Mouse (Mus musculus) CH12.LX (cell line): ENCODE data around the gene Hsd17b3. TPM values are rescaled to one million over a fixed set of nuclear protein-coding genes. Genes with fewer than 3 reads are reported as not detected.

ENCODE experiments used
- DNase-seq: peaks from one replicate; pipeline ENCODE4 v3.0.0-alpha.2; 2013; ENCODE audit errors: extremely low read depth
- H3K27ac ChIP-seq: 2 replicates; pipeline ENCODE4 v1.5.1; 2012; ENCODE audit warnings: low read depth, mild to moderate bottlenecking, control low read depth, moderate library complexity; ENCODE audit not compliant: insufficient read depth
- H3K27me3 ChIP-seq: replicated peaks from 2 replicates; pipeline ENCODE3; 2012; ENCODE audit warnings: inconsistent platforms
- H3K36me3 ChIP-seq, 2 experiments: replicated peaks in 1 of 2; 2 replicates each; pipeline versions ENCODE3 to v1.6.1; 2012; ENCODE audit warnings: inconsistent platforms in 1 of 2, low read length in 1 of 2, mild to moderate bottlenecking in 1 of 2, mixed read lengths in 1 of 2, moderate library complexity in 1 of 2; ENCODE audit not compliant: control insufficient read depth in 1 of 2, insufficient read depth in 1 of 2
- H3K4me1 ChIP-seq, 2 experiments: 2 replicates each; pipeline ENCODE4 v1.6.1; 2012; ENCODE audit warnings: inconsistent platforms in 1 of 2, moderate library complexity in 1 of 2; ENCODE audit not compliant: insufficient read depth in 2 of 2, control insufficient read depth in 1 of 2
- H3K4me2 ChIP-seq: 2 replicates; pipeline ENCODE4 v1.6.1; 2012; ENCODE audit warnings: low read depth, mild to moderate bottlenecking, control low read depth; ENCODE audit not compliant: poor library complexity, insufficient read depth, severe bottlenecking
- H3K4me3 ChIP-seq, 3 experiments: fragments of 150-350 bp in 1 of 3; sonication (generic) in 1 of 3; replicated peaks in 1 of 3; 2 replicates each; pipeline versions ENCODE3 to v1.5.1; 2011 to 2012; ENCODE audit warnings: low read depth in 2 of 3, low read length in 2 of 3, mild to moderate bottlenecking in 2 of 3, moderate library complexity in 2 of 3, control low read depth in 1 of 3, improper control_type of control experiment in 1 of 3, inconsistent platforms in 1 of 3, mixed read lengths in 1 of 3; ENCODE audit not compliant: poor library complexity in 1 of 3
- H3K79me2 ChIP-seq: replicated peaks from 2 replicates; pipeline ENCODE4 v1.6.1; 2012; ENCODE audit warnings: mild to moderate bottlenecking, moderate library complexity; ENCODE audit not compliant: control insufficient read depth, poor library complexity, insufficient read depth, severe bottlenecking; ENCODE audit errors: extremely low read depth
- H3K9ac ChIP-seq: 2 replicates; pipeline ENCODE4 v1.6.1; 2012; ENCODE audit warnings: low read depth, mild to moderate bottlenecking, control low read depth, moderate library complexity; ENCODE audit not compliant: insufficient read depth
- H3K9me3 ChIP-seq: replicated peaks from 2 replicates; pipeline ENCODE3; 2012; ENCODE audit warnings: low read length, inconsistent platforms, mixed read lengths
- E2F4 ChIP-seq: IDR thresholded peaks from 2 replicates; pipeline ENCODE4 v1.6.1; 2011; ENCODE audit warnings: low read depth, low read length, improper control_type of control experiment; ENCODE audit not compliant: insufficient replicate concordance
- ETS1 ChIP-seq: conservative IDR thresholded peaks from 2 replicates; pipeline ENCODE4 v1.6.1; 2012; ENCODE audit warnings: low read depth, mild to moderate bottlenecking, inconsistent platforms, low read length, improper control_type of control experiment, moderate library complexity
- GABPA ChIP-seq: IDR thresholded peaks from 2 replicates; pipeline ENCODE4 v1.6.1; 2012; ENCODE audit warnings: low read depth, low read length, improper control_type of control experiment, inconsistent platforms; ENCODE audit not compliant: insufficient replicate concordance
- HCFC1 ChIP-seq: IDR thresholded peaks from 2 replicates; pipeline ENCODE4 v1.6.1; 2012; ENCODE audit warnings: low read depth, mild to moderate bottlenecking, inconsistent platforms, low read length, improper control_type of control experiment
- JUN ChIP-seq: IDR thresholded peaks from 2 replicates; pipeline ENCODE4 v1.6.1; 2011; ENCODE audit warnings: low read depth, mild to moderate bottlenecking, low read length, improper control_type of control experiment, moderate library complexity; ENCODE audit not compliant: insufficient read depth
- JUND ChIP-seq: conservative IDR thresholded peaks from 2 replicates; pipeline ENCODE4 v1.6.1; 2011; ENCODE audit warnings: low read depth, low read length, improper control_type of control experiment
- KAT2A ChIP-seq: IDR thresholded peaks from 2 replicates; pipeline ENCODE4 v1.6.1; 2012; ENCODE audit warnings: low read length, improper control_type of control experiment, inconsistent platforms; ENCODE audit not compliant: insufficient replicate concordance
- MAX ChIP-seq: IDR thresholded peaks from 2 replicates; pipeline ENCODE4 v1.6.1; 2011; ENCODE audit warnings: low read length, improper control_type of control experiment
- MEF2A ChIP-seq: IDR thresholded peaks from 2 replicates; pipeline ENCODE4 v1.6.1; 2014; ENCODE audit warnings: low read depth, mild to moderate bottlenecking, inconsistent platforms, low read length, improper control_type of control experiment, borderline replicate concordance
- NELFE ChIP-seq: IDR thresholded peaks from 2 replicates; pipeline ENCODE4 v1.6.1; 2011; ENCODE audit warnings: low read depth, low read length, improper control_type of control experiment
- PAX5 ChIP-seq: IDR thresholded peaks from 2 replicates; pipeline ENCODE4 v1.6.1; 2012; ENCODE audit warnings: low read length, inconsistent platforms, mixed read lengths
- POLR2A ChIP-seq: IDR thresholded peaks from 2 replicates; pipeline ENCODE4 v1.6.1; 2011; ENCODE audit warnings: low read depth, mild to moderate bottlenecking, improper control_type of control experiment, low read length
- POLR2AphosphoS2 ChIP-seq: IDR thresholded peaks from 2 replicates; pipeline ENCODE4 v1.6.1; 2011; ENCODE audit warnings: low read depth, low read length, improper control_type of control experiment
- SIN3A ChIP-seq: IDR thresholded peaks from 2 replicates; pipeline ENCODE4 v1.6.1; 2012; ENCODE audit warnings: low read length, improper control_type of control experiment, inconsistent platforms
- UBTF ChIP-seq: IDR thresholded peaks from 2 replicates; pipeline ENCODE4 v1.6.1; 2012; ENCODE audit warnings: low read depth, mild to moderate bottlenecking, inconsistent platforms, low read length, improper control_type of control experiment, moderate library complexity
- ZMIZ1 ChIP-seq: IDR thresholded peaks from 2 replicates; pipeline ENCODE4 v1.6.1; 2012; ENCODE audit warnings: low read depth, mild to moderate bottlenecking, inconsistent platforms, low read length, improper control_type of control experiment
- dilution Hi-C: fragments of 300-500 bp; cut with MboI; formaldehyde crosslinking; loops from 2 replicates; pipeline ENCODE4 v1.14.3; 2020; ENCODE audit warnings: low sequenced_read_pairs; ENCODE audit not compliant: extremely low pct_unique_long_range_greater_than_20kb, extremely low pct_ligation_motif_present
- in situ Hi-C: fragments of 300-500 bp; cut with MboI; formaldehyde crosslinking; loops from 3 replicates; pipeline ENCODE4 v1.14.3; 2019; ENCODE audit warnings: low sequenced_read_pairs, low pct_ligation_motif_present, low pct_unique_long_range_greater_than_20kb, mixed read lengths
- polyA plus RNA-seq: library from polyadenylated mRNA; unstranded; fragments of >175 nt; gene quantifications from 2 replicates; pipeline ENCODE4 v1.2.1, GENCODE M21; 2012; ENCODE audit warnings: low read depth; ENCODE audit not compliant: insufficient read length
- total RNA-seq, 2 experiments: library from RNA; depleted of rRNA; stranded (reverse); fragments of 300-350 nt in 1 of 2; fragments of >200 nt in 1 of 2; gene quantifications; 2 replicates each; pipeline ENCODE4 v1.2.3; 2012 to 2014

The Hsd17b3 gene
- total and polyA plus RNA-seq, 3 experiments: not detected

GRCm38 (mm10) chr13:64030792-64031191, 58.2 kb downstream of the Hsd17b3 start:
- Histone ChIP-seq H3K36me3 (no peaks in the 10 kb centered on the region), H3K79me2 (no peaks in the 10 kb centered on the region), H3K4me1 (no peaks in the 10 kb centered on the region), H3K4me2 (no peak overlapping the region), H3K27ac (no peak overlapping the region), H3K9me3 (no peaks in the 10 kb centered on the region), H3K4me3 (no peak overlapping the region), H3K9ac (no peak overlapping the region), H3K27me3 (no peaks in the 10 kb centered on the region)
- TF ChIP-seq E2F4: no peak
- TF ChIP-seq ETS1: no peak
- TF ChIP-seq PAX5: no peak
- TF ChIP-seq JUND: no peak
- in situ Hi-C loops (loop anchor here (10.0 to 25.0 kb wide), 3 partner anchors 318 to 1096 kb away; no protein-coding TSS in a partner anchor), dilution Hi-C loops (no loop called here)
- no peak for DNase-seq

- Histone ChIP-seq H3K4me1 (no peaks in the 10 kb centered on the region), H3K27me3 (no peaks in the 10 kb centered on the region), H3K9ac (no peak overlapping the region), H3K9me3 (no peaks in the 10 kb centered on the region), H3K4me3 (no peak overlapping the region), H3K4me2 (no peak overlapping the region), H3K36me3 (no peaks in the 10 kb centered on the region), H3K27ac (no peak overlapping the region), H3K79me2 (no peaks in the 10 kb centered on the region)
- in situ Hi-C loops: loop anchor here (25.0 kb wide), 2 partner anchors 313 to 688 kb away; no protein-coding TSS in a partner anchor
- no peak for DNase-seq
- no peak for TF ChIP-seq ZMIZ1
- TF ChIP-seq MAX: no peak
- TF ChIP-seq SIN3A: no peak
- no peak for TF ChIP-seq HCFC1
- no peak for TF ChIP-seq POLR2A
- no peak for TF ChIP-seq POLR2AphosphoS2
- no peak for TF ChIP-seq UBTF
- no peak for TF ChIP-seq GABPA
- TF ChIP-seq MEF2A: no peak
- TF ChIP-seq KAT2A: no peak
- no peak for TF ChIP-seq NELFE
- no peak for TF ChIP-seq E2F4
- no peak for TF ChIP-seq JUN
- dilution Hi-C loops: no loop called here
These were observed 64.2 kb downstream of the Hsd17b3 start for GRCm38 (mm10) chr13:64024803-64025202.
